Mouse (Mus musculus): ENCODE results near the gene Noxa1. TPM values are rescaled to one million over a fixed set of nuclear protein-coding genes. Genes with fewer than 3 reads are reported as not detected.

The Noxa1 gene
- total RNA-seq (2023) = not detected in 2 replicates

DNA sequence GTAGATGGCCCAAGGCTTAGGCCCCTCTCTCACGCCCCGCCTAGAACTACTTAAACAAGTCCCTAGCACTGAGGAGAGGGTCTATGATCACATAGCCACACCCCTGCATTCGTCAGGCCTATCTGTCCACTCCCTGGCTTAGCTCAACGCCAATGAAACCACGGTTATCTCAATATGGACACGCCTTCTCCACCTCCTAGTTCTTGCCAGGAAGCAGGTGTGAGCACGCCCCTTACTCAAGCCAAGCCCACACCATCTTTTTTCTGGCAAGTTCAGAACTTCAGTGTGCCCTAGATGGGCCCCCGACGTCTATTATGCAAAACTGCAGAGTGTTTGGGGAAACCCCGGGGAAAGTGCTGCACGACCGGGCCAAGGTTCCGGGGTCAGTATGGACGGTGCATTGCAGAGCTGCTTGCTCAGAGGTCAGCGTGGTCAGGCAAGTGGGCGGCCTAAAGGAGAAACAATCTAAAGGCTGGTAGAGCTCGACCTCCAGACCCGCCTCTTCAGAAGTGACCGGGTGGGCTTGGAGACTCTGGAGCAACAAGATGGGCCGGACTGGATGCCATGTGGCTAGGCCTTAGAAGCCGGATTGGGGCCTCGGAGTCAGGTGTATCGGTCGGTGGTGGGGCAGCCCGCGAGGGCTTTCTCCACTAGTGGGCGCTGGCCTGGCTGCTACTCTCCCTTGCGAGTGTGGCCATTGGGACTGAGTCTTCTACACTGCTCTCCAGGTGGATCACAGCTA, at the start of gene Noxa1:
Gene Noxa1, minus strand, starts transcription at position 41 of the 742 bp plus-strand sequence.

DNA sequence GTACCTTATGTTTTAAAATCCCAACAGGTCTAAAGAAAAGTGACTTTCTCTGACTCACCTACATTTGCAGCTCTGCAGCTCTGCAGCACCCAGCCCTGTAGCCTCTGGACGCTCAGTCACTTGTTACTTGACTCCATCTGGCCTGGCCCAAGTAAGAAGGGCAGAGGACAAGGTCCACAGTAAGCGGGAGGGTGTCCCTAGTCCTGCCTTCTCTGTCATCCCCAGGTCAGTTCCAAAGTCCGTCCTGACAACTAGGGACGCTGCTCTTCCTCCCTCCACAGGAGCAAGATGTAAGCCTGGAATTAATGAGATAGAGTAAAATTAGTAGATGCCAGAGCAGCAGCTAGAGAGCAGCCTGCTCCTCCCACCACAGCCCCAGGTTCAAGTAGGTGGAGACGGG, 14.9 kb downstream of the Noxa1 start, which contains the start of gene Entpd8:
Gene Entpd8, plus strand, starts transcription at position 229 of the 400 bp plus-strand sequence.

DNA sequence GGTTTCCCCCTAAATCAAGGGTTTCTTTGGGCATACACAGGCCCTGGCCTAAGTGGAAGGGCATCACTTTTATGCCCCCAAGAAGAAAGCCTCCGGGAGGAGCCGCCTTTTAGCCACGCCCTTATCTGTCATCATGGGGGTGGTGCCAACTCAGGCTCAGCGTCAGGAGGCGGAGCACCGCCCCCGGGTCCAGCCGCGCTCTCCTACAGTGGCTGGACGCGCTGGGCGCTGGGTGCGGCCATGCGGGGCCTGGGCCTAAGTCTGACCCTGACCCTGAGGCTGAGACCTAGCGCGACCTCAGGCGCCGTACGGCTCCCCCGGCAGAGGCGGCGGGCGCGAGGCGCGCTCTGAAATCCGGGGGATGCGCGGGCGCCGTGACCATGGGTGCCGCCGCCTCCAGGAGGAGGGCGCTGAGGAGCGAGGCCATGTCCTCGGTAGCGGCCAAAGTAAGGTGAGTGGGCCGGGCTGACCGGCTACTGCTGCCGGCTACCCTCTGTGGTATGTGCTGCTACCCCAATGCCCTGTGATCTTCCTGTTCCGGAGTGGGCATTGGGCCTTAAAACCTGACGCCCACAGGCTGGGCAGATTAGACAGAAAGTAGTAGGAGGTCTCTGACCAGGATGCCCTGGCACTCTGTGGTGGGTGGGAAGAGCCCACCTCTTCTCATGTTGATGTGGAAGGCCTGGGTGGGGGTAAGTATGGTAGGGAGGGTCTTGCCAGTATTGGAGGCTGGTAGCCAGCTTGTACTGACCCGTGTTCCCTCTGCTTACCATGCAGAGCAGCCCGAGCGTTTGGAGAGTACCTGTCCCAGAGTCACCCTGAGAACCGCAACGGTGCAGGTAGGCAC, 40.5 kb downstream of the Noxa1 start, which contains the start of gene Nsmf:
Gene Nsmf, plus strand, starts transcription at position 135 of the 847 bp plus-strand sequence.

Other genes with a start within 250 kb of the Noxa1 start
- gene Ehmt1, start 175.5 kb downstream of the Noxa1 start, total RNA-seq (2023) = 45.4 and 58.3 TPM in 2 replicates
- gene Arrdc1, start 159.9 kb downstream of the Noxa1 start, total RNA-seq (2023) = 90.2 and 103 TPM in 2 replicates
- gene Zmynd19, start 145.4 kb downstream of the Noxa1 start, total RNA-seq (2023) = 5.5 and 8.7 TPM in 2 replicates
- gene Dph7, start 132.7 kb downstream of the Noxa1 start, total RNA-seq (2023) = 2.2 and 2.9 TPM in 2 replicates
- gene Mrpl41, start 120.1 kb downstream of the Noxa1 start, total RNA-seq (2023) = 22.6 and 25.4 TPM in 2 replicates
- 177 and 296 TPM in 2 replicates for gene Pnpla7, start 119.1 kb downstream of the Noxa1 start, total RNA-seq (2023)
- gene Nsmf, start 40.8 kb downstream of the Noxa1 start, total RNA-seq (2023) = 13.3 and 21.1 TPM in 2 replicates
- not detected in 2 replicates for gene Entpd8, start 14.8 kb downstream of the Noxa1 start, total RNA-seq (2023)
- 0.47 and 0.79 TPM in 2 replicates for gene Nrarp, start 85.6 kb upstream of the Noxa1 start, total RNA-seq (2023)
- gene Tor4a, start 101.7 kb upstream of the Noxa1 start, total RNA-seq (2023) = 33.2 and 33.9 TPM in 2 replicates
- 40.8 and 59.3 TPM in 2 replicates for gene Nelfb, start 116.3 kb upstream of the Noxa1 start, total RNA-seq (2023)
- gene Stpg3, start 119.5 kb upstream of the Noxa1 start, total RNA-seq (2023) = not detected in 2 replicates
- not detected in 2 replicates for gene Fam166a, start 123.6 kb upstream of the Noxa1 start, total RNA-seq (2023)
- 227 and 252 TPM in 2 replicates for gene Tubb4b, start 129.6 kb upstream of the Noxa1 start, total RNA-seq (2023)
- gene Slc34a3, start 139.2 kb upstream of the Noxa1 start, total RNA-seq (2023) = not detected in 2 replicates
- not detected in 2 replicates for gene Rnf224, start 141.6 kb upstream of the Noxa1 start, total RNA-seq (2023)
- gene Rnf208, start 147.1 kb upstream of the Noxa1 start, total RNA-seq (2023) = 0.57 TPM in 1 of 2 replicates, not detected in the other
- not detected in 2 replicates for gene Cysrt1, start 147.3 kb upstream of the Noxa1 start, total RNA-seq (2023)
- gene AL732309.1, start 151.7 kb upstream of the Noxa1 start, total RNA-seq (2023) = 3.1 and 5.6 TPM in 2 replicates
- gene Tmem203, start 160.3 kb upstream of the Noxa1 start, total RNA-seq (2023) = 18.5 and 30.7 TPM in 2 replicates
- 7.5 and 9.1 TPM in 2 replicates for gene Tprn, start 167.5 kb upstream of the Noxa1 start, total RNA-seq (2023)
- 52.4 and 52.7 TPM in 2 replicates for gene Ssna1, start 177.3 kb upstream of the Noxa1 start, total RNA-seq (2023)
- gene Anapc2, start 177.3 kb upstream of the Noxa1 start, total RNA-seq (2023) = 71.6 and 79.3 TPM in 2 replicates
- gene Tmem210, start 193.0 kb upstream of the Noxa1 start, total RNA-seq (2023) = not detected in 2 replicates
- gene Lrrc26, start 194.8 kb upstream of the Noxa1 start, total RNA-seq (2023) = not detected in 2 replicates
- gene Grin1, start 224.0 kb upstream of the Noxa1 start, total RNA-seq (2023) = not detected in 2 replicates
- 30.4 and 42.8 TPM in 2 replicates for gene Man1b1, start 237.2 kb upstream of the Noxa1 start, total RNA-seq (2023)